Mouse (Mus musculus) megakaryocyte, embryonic 14.5 days (primary cell): Measurements from ENCODE around the gene Lbx2. TPM values are rescaled to one million over a fixed set of nuclear protein-coding genes. Genes with fewer than 3 reads are reported as not detected.

Experiments
- H3K27me3 ChIP-seq: replicated peaks from 2 replicates; pipeline ENCODE3; 2012; ENCODE audit warnings: inconsistent platforms
- H3K36me3 ChIP-seq: replicated peaks from 2 replicates; pipeline ENCODE3; 2012; ENCODE audit warnings: low read length, inconsistent platforms, mixed read lengths
- H3K4me1 ChIP-seq: 2 replicates; pipeline ENCODE4 v1.6.1; 2012; ENCODE audit warnings: inconsistent platforms
- H3K4me3 ChIP-seq: replicated peaks from 2 replicates; pipeline ENCODE3; 2012; ENCODE audit warnings: moderate library complexity, mild to moderate bottlenecking, inconsistent platforms
- H3K9me3 ChIP-seq: 2 replicates; pipeline ENCODE4 v1.6.1; 2012; ENCODE audit warnings: inconsistent platforms
- FLI1 ChIP-seq: IDR thresholded peaks from 2 replicates; pipeline ENCODE4 v1.6.1; 2012; ENCODE audit warnings: low read length, inconsistent platforms, mixed read lengths
- GATA1 ChIP-seq: IDR thresholded peaks from 3 replicates; pipeline ENCODE4 v1.6.1; 2012; ENCODE audit warnings: mixed read lengths, low read length, inconsistent platforms, borderline replicate concordance
- polyA plus RNA-seq: library from polyadenylated mRNA; stranded (reverse); fragments of >175 nt; gene quantifications from 2 replicates; pipeline ENCODE4 v1.2.3, GENCODE M21; 2012; ENCODE audit warnings: low replicate concordance; ENCODE audit not compliant: insufficient read depth

The Lbx2 gene
- polyA plus RNA-seq, 1 experiment, result 3.3 TPM

- no peaks in the 10 kb centered on the region for H3K27me3 ChIP-seq
- H3K9me3 ChIP-seq, result no peaks in the 10 kb centered on the region
- TF ChIP-seq FLI1 (peak; percentile 50; the same call in 1 of the 2 replicates), GATA1 (no peak)
- H3K4me3 ChIP-seq, result peak within 1 kb of the TSS; percentile 100
- peaks cover 61% of the 10 kb centered on the region for H3K4me1 ChIP-seq
- H3K36me3 ChIP-seq, result peaks cover 52% of the 10 kb centered on the region
Observed at GRCm38 (mm10) chr6:83108762-83109668, 22.8 kb downstream of the Lbx2 start, which contains the start of gene Mrpl53. Gene Mrpl53, plus strand, starts transcription at chr6:83109040.

- TF ChIP-seq GATA1 (no peak), FLI1 (no peak)
- Histone ChIP-seq H3K36me3 (peaks cover 35% of the 10 kb centered on the region), H3K4me3 (no peak overlapping the region), H3K27me3 (no peaks in the 10 kb centered on the region), H3K4me1 (peaks cover 80% of the 10 kb centered on the region), H3K9me3 (no peaks in the 10 kb centered on the region)
Observed at GRCm38 (mm10) chr6:83111510-83112136, 25.5 kb downstream of the Lbx2 start.

GRCm38 (mm10) chr6:83115011-83115671 lies 29.0 kb downstream of the Lbx2 start, which contains the start of gene Mogs:
Gene Mogs, plus strand, starts transcription at chr6:83115496.
- peaks cover 59% of the 10 kb centered on the region for H3K36me3 ChIP-seq
- H3K9me3 ChIP-seq, result no peaks in the 10 kb centered on the region
- peak within 1 kb of the TSS; percentile 97 for H3K4me3 ChIP-seq
- H3K4me1 ChIP-seq, result peaks cover 86% of the 10 kb centered on the region
- H3K27me3 ChIP-seq, result no peaks in the 10 kb centered on the region
- no peak for TF ChIP-seq GATA1
- TF ChIP-seq FLI1, result peak; percentile 72; the same call in 1 of the 2 replicates

GRCm38 (mm10) chr6:83115682-83116372 lies 29.7 kb downstream of the Lbx2 start:
- TF ChIP-seq FLI1 (no peak), GATA1 (no peak)
- H3K4me1 ChIP-seq, result peaks cover 86% of the 10 kb centered on the region
- H3K4me3 ChIP-seq, result peak overlapping the region; percentile 97
- H3K27me3 ChIP-seq, result no peaks in the 10 kb centered on the region
- H3K36me3 ChIP-seq, result peaks cover 52% of the 10 kb centered on the region
- H3K9me3 ChIP-seq, result no peaks in the 10 kb centered on the region

- no peaks in the 10 kb centered on the region for H3K9me3 ChIP-seq
- no peak for TF ChIP-seq GATA1
- TF ChIP-seq FLI1, result no peak
- H3K4me1 ChIP-seq, result peaks cover 83% of the 10 kb centered on the region
- H3K36me3 ChIP-seq, result peaks cover 45% of the 10 kb centered on the region
- H3K27me3 ChIP-seq, result no peaks in the 10 kb centered on the region
- peak overlapping the region; percentile 97 for H3K4me3 ChIP-seq
Observed at GRCm38 (mm10) chr6:83116373-83117164, 30.4 kb downstream of the Lbx2 start.

GRCm38 (mm10) chr6:83117165-83117438 lies 30.9 kb downstream of the Lbx2 start:
- H3K9me3 ChIP-seq, result no peaks in the 10 kb centered on the region
- H3K36me3 ChIP-seq, result peaks cover 40% of the 10 kb centered on the region
- no peak overlapping the region for H3K4me3 ChIP-seq
- peaks cover 82% of the 10 kb centered on the region for H3K4me1 ChIP-seq
- TF ChIP-seq FLI1, result no peak
- TF ChIP-seq GATA1, result no peak
- H3K27me3 ChIP-seq, result no peaks in the 10 kb centered on the region

- Histone ChIP-seq H3K27me3 (no peaks in the 10 kb centered on the region), H3K4me3 (peak overlapping the region; percentile 38), H3K9me3 (no peaks in the 10 kb centered on the region), H3K4me1 (peaks cover 84% of the 10 kb centered on the region), H3K36me3 (peaks cover 38% of the 10 kb centered on the region)
- TF ChIP-seq FLI1 (no peak), GATA1 (no peak)
Observed at GRCm38 (mm10) chr6:83117616-83118015, 31.4 kb downstream of the Lbx2 start.

- Histone ChIP-seq H3K4me1 (peaks cover 91% of the 10 kb centered on the region), H3K4me3 (no peak overlapping the region), H3K27me3 (no peaks in the 10 kb centered on the region), H3K36me3 (peaks cover 43% of the 10 kb centered on the region), H3K9me3 (no peaks in the 10 kb centered on the region)
- no peak for TF ChIP-seq FLI1
- no peak for TF ChIP-seq GATA1
Observed at GRCm38 (mm10) chr6:83118369-83118768, 32.2 kb downstream of the Lbx2 start.
